Mouse (Mus musculus): ENCODE data around the gene Bloc1s5.

The Bloc1s5 gene

DNA sequence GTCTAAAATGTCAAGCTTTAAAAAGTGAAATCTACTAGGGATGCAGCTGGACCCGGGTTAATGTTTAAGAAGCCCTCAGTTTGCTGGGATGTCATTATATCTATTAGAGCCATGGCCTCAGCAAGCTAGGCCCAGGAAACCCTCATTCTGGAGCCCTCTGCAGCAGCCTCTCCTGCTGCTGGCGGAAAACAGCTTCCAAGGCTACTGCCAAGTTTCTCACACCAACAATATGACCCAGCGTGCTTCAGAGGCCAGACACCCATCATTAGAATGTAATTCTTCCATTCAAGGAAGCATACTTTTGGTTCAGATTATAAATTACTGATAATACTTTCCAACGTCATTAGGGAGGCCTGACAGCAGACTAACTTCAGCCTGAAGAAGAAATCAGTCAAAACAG lies 18.0 kb downstream of the Bloc1s5 start:
- DNase-seq, result no peak

DNA sequence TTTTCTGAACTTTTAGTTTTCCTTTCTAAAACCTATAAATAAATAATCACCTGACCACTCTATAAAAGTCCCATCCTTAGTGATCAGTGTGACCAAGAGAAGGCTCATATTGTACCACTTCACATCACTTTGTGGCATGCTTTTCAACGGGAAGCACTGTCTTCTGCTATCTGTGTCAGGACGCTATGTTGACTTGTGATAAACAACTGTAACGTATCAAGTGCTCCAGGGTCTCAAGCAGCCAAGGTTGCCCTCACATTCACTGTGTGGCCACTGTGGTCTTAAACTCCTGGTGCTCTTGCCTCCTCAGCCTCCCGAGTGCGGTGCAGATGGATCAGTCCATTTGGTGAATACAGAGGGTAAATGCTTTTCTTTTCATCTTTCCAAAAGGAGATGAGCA lies 19.3 kb downstream of the Bloc1s5 start:
- DNase-seq, result no peak

DNA sequence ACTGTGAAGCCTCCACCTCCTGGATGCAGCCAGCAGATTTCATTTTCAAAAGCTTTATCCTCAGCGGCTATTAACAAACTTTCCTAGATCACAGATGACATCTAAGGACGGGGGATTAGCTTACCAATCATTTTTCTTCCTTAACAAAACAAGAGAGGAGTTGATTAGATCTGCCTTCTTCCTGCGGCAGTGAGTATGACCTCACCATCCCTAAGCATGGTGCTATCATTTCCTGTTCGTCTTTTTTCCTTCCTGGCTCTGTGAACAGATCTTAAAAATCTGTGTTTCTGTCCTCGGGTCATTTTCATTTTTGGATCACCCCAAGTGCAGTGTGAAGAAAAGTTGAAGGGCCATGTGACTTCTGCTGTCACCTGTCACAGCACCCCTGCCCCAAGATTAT lies 20.6 kb downstream of the Bloc1s5 start:
- DNase-seq, result peak; percentile 47

DNA sequence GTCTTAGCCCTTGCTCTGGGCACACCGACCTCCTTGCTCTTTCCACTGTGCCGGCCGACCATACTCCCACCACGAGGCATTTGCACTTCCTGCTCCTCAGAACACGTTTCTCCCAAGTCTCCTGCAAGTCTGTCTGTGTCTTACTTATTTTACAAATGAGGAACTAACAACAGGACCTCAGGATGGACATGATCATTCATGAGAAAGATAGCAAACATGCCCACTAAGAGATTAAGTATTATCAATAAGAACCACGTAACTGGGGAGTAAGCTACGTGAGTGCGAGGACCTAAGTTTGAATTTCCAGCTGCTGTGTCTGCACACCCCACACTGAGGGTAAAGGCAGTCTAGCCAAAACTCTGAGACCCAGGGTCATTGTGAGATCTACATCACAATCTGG lies 21.3 kb downstream of the Bloc1s5 start:
- no peak for DNase-seq

DNA sequence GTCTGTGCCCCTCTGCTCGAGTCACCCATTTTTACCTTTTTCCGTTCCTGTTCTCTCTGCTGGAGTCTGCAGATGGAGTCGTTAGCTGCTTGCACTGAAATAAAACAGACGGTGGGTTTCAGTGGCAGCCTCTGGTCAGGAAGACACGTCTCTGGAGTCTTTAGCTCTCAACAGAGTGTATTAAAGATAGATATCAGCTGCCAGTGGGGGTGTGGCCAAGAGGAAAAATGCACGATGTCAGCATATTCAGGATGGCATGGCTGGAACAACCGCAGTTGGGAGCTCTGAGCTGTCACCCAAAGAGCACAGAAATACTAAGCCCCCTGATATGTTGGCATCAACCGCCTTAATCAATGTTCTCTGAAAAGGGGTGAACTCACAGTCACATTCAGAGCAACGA lies 22.3 kb downstream of the Bloc1s5 start:
- DNase-seq, result no peak

DNA sequence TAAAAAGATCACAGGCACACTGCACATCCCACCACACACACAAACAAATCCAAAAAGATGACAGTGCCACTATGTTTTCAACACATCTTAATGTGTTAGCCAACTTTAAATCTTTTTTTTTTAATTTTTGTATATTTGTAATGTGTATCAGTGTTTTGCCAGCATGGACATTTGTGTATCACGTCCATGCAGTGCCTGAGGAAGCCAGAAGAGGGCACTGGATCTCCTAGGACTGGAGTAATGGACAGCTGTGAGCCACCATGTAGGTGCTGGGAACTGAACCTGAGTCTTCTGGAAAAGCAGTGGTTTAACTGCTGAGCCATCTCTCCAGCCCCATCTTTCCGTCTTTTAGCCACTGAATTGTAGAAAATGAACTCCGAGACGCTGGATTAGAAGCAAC lies 22.7 kb downstream of the Bloc1s5 start:
- DNase-seq, result no peak

DNA sequence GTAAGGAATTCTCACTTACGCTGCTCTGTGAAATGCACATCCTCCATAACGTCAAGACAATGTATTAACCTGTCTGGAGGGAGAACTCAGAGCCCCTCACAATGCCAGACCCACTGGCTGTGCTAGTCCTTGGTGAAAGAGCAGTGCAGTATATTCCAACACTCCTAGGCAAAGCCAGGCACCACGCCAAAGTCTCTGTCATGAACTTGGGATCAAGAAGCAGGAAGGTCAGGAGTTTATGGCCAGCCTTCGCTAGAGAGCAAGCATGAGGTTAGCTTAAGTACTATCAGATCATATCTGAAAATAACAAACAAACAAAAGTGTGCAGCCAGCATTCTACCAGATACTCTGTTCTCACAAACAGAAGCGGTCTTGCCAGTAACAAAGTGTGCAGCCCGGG lies 24.6 kb downstream of the Bloc1s5 start:
- peak; percentile 88 for DNase-seq

DNA sequence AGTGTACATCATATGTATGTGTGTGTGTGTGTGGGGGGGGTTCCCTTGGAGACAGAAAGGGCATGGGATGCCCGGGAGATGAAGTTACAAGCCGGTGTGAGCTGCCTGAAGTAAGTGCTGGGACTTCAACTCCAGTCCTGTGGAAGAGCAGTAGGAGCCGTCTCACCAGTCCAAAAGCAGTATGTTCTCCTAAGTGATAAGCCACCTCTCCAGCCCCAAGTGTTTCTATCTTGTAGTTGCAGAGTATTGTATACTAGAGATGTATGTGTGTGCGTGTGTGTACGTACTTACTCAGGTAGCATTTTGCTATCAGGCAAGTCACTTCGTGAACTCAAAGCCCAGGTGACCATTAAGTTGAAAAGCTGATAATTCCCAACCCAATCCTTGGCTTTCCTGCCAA lies 27.8 kb downstream of the Bloc1s5 start:
- DNase-seq, result no peak

DNA sequence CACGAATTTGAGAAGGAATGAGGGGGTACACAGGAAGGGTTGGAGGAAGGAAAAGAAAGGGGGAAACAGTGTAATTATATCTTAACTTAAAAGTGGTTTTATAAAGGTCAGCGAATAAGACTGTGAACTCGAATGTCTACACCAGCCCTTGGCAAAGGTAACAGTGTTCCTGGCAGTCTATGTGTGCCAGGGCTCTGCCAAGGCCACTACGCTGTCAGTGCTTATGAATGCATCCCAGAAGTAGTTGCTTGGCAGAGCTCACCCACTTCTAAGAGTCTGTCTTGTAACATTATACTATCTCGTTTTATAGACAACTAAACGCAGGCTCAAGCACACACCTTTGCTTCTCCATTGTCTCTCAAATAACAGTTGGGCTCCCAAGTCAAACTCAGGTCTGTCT lies 29.6 kb downstream of the Bloc1s5 start:
- no peak for DNase-seq

DNA sequence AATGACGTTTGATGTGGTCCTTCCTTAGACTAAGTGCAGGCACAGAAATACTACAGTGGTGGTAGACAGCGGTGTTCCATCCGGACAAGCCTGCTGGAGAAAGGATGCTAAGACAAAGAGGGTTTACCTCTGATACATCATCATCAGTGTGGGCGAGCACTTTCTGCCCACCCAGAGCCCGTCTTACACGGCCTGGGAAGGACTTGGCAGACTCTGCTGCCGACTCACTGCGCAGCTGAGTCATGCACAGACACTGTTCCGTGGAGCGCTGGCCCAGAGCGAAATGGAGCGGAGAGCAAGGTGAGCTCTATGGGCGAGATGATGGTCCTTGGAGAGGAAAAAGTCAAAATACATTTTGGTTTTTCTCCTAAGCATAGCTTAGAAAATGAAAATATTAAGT lies 31.9 kb downstream of the Bloc1s5 start:
- DNase-seq, result no peak

DNA sequence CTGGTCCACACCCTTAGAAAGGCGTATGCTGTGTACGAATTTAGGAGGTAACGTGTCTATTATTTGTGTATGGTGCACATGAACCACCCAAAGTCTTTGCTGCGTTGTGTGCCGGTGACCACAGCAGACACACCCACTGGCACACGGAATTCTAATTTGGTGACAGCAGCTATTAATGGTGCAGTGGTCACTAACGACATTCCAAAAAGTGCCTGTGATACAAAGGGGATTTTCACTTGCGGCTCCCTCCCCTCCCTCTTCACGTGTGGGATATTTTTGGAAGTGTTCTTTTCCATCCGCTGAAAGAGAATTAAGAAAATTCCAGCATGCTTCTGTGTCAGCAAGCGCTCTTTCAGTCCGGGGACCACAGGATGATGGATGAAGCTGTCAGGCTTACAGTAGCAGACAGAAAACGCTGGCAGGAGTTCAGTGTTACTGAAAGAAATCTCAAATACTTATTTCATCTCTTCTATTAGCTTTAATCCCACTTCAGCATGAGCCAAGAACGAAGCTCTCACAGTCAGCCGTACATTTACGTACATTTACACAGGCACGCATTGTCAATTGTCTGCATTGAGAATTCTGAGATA lies 32.6 kb downstream of the Bloc1s5 start:
- no peak for DNase-seq

DNA sequence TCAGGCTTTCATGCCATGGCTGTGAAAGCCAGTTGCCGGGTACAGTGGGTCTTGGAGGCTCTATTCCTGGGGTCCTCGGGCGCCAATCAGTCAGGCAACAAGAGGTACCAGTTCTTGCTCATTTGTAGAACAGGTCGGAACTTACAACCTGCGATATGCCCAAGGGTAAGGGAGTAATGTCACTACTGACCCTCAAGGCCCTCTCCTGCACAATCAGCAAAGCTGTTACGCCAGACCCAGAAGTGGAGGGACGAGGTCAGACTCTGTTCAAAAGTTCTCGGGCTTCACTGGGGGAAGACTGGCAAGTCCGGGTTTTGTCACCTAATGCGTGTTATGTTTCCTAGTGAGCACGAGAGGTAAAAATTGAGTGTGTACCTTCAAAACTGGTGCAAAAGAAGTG lies 34.1 kb downstream of the Bloc1s5 start:
- DNase-seq, result no peak

DNA sequence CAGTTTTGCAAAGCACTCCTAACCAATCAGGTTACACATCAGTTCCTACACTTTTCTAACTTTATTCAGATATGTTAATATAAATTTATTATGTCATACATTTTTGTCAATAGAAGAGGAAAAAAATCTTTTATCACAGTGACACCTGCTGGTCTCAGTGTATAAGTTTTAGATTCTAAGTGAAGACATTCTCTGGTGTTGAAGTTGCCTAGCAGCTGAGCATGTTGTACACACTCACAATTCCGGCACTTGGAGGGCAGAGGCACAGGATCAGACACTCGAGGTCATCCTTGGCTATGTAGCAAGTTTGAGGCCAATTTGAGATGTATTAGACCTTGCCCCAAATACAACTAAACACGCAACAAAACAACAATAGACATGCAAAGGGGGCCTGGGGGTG lies 37.8 kb downstream of the Bloc1s5 start:
- peak; percentile 22 for DNase-seq

DNA sequence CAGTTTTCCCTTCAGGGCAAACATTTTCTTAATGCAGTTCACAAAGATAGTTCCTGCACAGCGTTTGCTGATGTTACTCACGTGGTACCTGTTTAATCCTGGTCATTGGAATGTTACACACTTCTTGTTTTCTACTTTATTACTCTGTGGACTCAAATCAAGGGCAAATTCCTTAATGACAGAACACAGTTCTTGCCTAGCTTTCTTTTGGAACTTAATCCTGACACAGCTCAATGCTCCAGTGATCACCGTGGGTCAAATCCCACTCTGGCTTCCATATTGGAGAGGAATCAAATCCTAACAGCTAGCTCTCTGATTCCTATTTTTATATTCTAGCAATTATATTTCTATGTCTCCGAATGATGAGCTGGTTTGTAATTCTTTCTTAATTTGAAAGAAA lies 38.4 kb downstream of the Bloc1s5 start:
- no peak for DNase-seq

DNA sequence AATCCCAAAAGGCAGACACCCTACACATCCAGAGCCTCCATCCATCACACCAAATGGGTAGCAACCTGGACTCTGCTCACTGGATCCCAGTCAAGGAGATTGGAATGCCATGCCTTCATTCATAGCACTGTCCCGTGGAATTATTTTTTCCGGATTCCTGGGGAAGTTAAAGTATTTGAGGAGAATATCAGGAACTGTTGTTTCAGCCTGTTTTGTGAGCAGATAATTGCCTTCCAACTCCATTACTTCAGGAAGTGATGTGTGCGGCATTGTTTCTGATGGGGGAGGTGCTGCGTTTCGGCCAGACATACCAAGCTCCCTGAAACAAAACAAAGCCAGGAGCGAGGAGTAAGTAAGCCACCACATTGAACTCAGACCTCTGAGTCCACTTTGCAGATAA lies 41.8 kb downstream of the Bloc1s5 start:
- DNase-seq, result peak; percentile 50

DNA sequence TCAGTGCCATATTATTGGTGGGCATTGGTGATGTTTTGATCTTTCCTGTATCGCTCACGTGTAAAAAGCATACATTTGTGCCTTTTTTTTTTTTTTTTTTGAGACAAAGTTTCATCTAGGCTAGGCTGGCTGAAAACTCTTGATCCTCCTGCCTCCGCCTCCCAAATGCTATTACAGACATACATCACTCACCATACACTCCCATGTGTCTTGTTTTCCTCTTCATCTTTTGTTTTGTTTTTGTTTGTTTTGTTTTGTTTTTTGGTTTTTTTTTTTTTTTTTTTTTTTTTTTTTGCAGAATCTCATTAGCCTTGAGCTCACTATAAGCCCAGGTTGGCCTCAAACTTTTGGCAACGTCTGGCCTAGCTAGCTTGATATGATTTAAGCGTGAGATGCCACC lies 47.6 kb downstream of the Bloc1s5 start:
- DNase-seq, result no peak

DNA sequence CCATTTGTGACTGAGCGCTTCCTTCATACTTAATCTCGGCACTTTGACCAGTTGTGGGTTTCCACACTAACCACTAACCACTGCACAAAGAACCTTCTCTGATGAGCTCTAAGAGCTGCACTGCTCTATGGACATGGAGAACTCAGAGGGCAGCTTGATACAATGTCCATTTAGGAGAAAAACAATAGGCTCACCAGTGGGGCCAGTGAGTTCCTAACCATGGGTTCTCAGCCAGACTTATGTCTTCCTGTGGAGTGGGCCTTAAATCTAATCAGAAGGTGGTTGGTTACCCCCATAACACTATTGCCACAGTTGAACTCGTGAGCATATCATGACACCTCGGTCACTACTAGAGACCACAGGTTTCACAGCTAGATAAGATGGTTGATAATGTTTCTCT lies 48.5 kb downstream of the Bloc1s5 start:
- DNase-seq, result no peak

DNA sequence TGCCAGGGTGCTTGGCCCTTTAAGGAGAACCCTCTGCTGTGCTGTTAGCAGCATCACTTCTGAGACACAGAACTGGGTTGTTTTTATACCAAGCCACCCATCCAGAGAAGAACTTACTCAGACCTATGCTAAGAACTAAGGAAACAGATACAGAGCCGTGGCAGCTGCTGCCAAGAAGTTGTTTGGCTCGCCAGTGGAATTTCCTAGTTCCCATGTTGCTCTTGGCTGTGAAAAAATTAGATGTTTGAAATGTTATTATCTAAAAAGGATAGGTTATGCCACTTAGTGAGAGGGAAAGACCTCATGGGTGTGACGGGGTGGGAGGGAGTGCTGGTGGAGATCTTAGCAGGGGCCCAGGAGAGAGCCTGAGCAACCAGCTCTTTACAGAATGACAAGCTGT lies 52.1 kb downstream of the Bloc1s5 start:
- peak; percentile 54 for DNase-seq

DNA sequence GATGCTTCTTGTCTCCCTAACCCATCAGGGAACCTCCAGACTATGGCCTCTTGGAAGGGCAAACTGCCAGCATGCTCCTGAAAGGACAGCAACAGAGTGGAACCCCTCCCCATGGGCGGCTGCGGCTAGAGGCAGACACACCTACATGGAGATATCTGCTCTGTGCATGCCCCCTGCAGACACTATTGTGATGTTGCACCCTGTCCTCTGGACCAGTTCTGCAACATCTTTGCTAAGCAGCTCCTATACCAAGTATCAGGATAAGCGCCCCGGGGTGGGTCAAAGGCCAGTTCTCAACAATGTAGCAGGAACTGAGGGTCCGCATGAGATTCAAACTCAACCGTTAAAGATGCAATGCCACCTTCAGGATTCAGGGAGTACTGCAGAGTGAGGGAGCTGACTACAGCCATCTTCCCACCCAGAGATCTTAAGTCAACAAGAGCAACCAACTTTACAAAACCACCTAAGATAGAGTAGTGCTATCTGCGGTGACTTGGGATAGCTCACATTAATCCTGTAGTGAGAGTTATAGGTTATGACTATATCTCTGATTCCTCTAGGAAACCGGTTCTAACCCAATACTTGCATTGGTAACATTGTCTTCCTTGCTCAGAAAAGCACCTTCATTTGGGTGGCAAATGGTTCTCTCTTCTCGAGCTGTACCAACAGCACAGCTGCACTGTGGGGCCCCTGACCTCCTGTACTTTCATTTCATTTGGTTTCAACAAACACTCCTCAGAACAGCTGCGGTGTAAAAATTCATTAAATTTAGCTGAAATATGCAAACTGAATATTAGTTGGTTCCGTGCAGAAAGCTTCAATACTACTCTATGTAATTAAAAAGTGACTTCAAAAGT lies 54.1 kb downstream of the Bloc1s5 start:
- peak; percentile 95 for DNase-seq

DNA sequence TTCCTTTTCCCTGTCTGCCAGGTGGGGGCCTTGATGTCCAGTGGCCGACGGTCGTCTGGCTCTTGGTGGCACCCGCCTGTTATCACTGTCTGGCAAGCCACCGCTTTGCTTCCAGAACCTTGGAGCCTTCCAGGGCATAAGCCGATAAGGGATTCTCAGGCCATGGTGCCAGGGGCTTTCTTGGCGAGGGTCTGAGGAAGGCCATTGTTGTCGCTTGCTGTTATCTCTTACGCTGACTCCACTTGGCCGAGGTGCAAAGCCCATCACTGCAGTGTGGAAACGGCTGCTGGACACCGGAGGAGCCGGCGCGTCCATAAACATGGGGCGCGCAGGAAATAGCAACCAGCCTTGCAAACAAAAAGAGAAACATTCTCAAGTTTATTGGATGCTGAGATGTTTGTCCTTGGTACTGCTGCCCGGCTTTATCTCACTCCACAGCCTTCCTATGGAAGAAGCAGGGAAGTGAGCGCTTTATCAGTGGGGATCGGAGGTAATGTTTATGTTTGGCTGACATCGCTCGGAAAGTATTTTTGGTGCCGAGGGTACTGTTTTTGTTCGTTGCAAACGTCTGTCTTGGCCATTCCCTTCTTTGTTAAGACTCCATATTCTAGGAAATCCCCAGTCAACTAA lies 54.8 kb downstream of the Bloc1s5 start:
- peak; percentile 88 for DNase-seq

DNA sequence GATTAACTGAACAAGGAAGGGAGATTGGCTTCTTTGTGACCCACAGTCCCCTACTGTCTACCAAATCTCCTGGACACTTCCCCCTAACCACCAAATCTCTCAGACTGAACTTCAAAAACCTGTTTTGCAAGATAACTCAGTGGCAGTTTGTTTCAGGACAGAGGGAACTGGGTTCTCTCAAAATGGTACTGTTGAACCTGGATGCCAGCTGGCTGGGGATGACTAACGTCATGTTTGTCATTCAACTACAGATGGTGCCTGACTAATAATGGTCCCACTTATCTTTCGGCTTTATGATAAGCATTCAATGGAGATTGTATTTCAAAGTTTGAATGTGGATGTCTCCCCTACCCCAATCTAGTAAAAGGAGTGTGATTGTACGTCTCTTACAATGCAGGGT lies 60.2 kb downstream of the Bloc1s5 start:
- no peak for DNase-seq

DNA sequence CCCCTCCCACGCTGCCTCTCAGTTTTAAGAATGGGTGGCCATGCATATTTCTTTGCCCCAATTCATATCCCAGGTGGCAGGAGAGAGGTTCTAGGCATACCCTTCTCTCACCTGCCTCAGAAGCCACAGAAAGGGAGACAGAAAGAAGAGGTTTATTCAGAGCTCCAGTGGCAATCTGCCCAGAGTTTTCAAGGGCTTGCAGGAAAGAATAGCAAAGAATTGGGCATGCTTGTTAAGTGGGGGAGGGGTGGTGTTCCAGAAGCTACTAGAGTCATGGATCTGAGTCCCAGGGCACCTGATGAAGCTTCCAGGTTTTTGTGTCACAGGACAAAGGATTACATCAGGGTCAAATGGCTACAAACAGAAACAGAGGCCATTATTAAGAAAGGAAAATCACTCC lies 61.6 kb downstream of the Bloc1s5 start:
- DNase-seq, result peak; percentile 50

DNA sequence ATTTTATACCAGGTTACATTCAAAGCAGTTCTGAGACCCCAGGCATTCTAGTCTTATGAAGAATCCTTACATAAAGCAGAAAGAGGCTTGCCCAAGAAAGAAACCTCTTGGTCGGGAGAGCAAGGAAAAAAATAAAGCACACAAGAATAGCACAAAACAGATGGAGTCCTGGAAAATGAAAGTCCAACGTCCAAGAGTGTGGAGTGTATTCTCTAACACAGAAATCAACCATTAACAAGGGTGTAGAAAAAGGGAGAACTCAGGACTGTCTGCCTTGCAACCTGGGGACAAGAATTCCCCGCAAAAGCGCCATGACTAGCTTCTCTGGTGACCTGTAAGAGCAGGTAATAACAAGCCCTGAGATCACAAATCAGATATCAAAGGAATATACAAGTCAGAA lies 69.7 kb downstream of the Bloc1s5 start:
- DNase-seq, result no peak

DNA sequence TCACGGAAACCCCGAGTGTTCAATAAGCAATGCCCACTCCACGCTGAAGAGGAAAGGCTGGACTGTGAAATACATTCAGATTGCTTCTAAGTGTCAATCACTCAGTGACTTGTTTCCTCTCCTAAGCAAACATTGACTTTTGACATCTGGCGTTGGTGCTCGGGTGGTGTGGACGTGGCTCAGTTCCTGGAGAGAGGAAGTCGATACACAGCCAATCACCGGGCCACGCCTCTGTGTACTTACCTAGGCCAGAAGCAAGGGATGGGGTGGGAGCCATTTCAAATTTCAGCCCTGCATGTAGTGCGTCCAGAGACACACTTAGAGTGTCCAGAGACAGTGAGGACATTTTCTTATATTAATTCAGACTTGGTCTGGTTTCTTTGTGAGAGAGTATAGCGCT lies 80.3 kb downstream of the Bloc1s5 start:
- peak; percentile 43 for DNase-seq
